Mouse (Mus musculus): ENCODE results near the gene Pogz. TPM values are rescaled to one million over a fixed set of nuclear protein-coding genes. Genes with fewer than 3 reads are reported as not detected.
"Not testable (repeated sequence)": the region's sequence is repeated elsewhere in the genome, so short reads cannot be mapped to it uniquely, and the experiment has no call there.

The Pogz gene
- polyA plus RNA-seq, 1 experiment: 4.9 TPM

DNA sequence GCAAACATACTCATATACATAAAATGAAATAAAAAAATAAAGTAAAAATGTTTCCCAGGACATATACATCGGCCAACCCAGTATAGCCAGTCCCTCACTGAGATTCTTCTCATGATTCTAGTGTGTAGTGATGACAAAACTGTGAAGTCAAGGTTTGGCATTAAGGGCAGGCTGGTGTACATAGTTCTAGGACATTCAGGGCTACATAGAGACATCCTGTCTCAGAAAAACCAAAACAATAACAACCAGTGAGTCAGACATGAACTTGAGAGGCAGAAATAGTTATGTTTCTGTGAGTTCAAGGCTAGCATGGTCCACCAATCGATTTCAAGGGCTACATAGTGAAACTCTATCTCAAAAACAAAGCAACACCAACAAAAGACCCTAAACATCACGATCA is 14.8 kb downstream of the Pogz start:
- H3K27ac ChIP-seq (replicated peaks; ENCODE audit: low read depth, low read length): no peak overlapping the region
- no peaks in the 10 kb centered on the region for H3K4me1 ChIP-seq (ENCODE audit: control insufficient read depth, insufficient read depth, insufficient read length, low read length)
- no peak overlapping the region for H3K4me3 ChIP-seq (ENCODE audit: insufficient read depth, low read depth, low read length)

DNA sequence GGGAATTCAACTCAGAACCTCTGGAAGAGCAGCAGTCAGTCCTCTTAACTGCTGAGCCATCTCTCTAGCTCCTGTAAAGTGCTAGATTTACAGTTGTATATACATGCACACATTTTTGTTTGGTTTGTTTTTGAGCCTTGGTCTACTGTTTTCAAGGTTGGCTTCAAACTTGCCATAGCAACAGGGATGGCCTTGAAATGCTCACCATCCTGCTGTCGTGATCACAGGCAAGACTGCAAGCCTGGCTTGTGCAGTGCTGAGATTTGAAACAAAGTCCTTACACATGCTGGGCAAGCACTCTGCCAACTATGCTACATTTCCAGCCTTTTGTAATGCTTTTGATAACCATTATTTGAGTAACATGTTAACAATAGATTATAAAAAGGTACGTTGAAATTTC is 22.1 kb downstream of the Pogz start:
- no peak overlapping the region for H3K4me3 ChIP-seq (ENCODE audit: insufficient read depth, low read depth, low read length)
- no peak overlapping the region for H3K27ac ChIP-seq (replicated peaks; ENCODE audit: low read depth, low read length)
- no peaks in the 10 kb centered on the region for H3K4me1 ChIP-seq (ENCODE audit: control insufficient read depth, insufficient read depth, insufficient read length, low read length)

DNA sequence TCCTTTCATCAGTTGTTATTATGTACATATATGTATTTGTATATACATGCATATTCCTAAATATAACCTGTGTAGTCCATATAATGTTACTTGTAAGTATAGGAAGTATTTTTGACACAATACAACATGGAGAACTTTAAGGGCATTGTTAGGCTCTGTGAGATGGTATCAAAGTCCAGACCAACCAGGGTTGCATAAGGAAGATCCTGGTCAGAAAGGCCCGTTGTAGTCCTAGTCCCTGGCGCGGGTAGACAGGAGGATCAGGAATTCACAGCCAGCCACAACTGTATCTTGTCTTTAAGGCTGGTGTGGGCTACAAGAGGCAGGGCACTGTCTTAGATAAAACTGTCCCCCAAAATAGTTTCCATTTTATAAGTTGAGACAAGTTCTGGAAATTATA is 31.6 kb downstream of the Pogz start:
- Histone ChIP-seq H3K4me3 (ENCODE audit: insufficient read depth, low read depth, low read length) (no peak overlapping the region), H3K4me1 (ENCODE audit: control insufficient read depth, insufficient read depth, insufficient read length, low read length) (no peaks in the 10 kb centered on the region), H3K27ac (replicated peaks; ENCODE audit: low read depth, low read length) (no peak overlapping the region)

DNA sequence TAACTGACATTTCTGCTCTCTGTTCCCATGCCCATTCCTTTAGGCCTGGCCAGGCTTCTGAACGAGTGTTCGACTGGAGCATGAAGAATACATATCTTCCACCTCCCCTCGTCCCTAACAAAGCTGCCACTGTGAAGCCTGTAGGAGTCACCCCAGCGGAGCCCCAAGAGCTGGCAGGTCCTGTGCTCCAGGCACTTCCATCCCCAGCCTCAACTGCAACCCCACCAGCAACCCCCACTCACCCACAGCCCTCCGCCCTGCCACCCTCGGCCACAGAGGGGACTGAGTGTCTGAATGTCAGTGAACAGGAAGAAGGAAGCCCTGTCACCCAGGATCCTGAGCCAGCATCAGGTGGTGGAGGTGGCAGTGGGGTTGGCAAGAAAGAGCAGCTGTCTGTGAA is 41.3 kb downstream of the Pogz start:
- Histone ChIP-seq H3K27ac (replicated peaks; ENCODE audit: low read depth, low read length) (no peak overlapping the region), H3K4me3 (ENCODE audit: insufficient read depth, low read depth, low read length) (no peak overlapping the region), H3K4me1 (ENCODE audit: control insufficient read depth, insufficient read depth, insufficient read length, low read length) (no peaks in the 10 kb centered on the region)

DNA sequence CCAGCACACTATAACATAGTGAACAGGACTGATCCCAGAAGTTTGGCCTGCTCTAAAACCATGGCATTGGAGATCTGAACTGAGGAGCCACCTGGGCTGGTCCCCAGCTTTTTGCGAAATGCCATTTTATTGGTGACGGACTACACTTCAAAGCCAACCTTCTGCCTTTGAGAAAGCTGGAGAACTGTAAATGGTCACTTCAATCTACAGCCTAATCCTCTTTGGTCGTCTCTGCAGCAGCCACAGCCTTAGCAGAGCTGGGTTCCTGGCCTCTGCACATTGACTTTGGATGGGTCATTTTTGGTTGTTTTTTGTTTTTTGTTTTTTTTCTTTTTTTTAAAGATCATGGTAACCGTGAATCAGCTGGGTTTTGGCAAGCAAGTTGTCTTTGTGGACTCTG is 44.5 kb downstream of the Pogz start:
- H3K4me3 ChIP-seq (ENCODE audit: insufficient read depth, low read depth, low read length): no peak overlapping the region
- peaks cover 5% of the 10 kb centered on the region; the same call in 1 of the 2 replicates for H3K4me1 ChIP-seq (ENCODE audit: control insufficient read depth, insufficient read depth, insufficient read length, low read length)
- no peak overlapping the region for H3K27ac ChIP-seq (replicated peaks; ENCODE audit: low read depth, low read length)

DNA sequence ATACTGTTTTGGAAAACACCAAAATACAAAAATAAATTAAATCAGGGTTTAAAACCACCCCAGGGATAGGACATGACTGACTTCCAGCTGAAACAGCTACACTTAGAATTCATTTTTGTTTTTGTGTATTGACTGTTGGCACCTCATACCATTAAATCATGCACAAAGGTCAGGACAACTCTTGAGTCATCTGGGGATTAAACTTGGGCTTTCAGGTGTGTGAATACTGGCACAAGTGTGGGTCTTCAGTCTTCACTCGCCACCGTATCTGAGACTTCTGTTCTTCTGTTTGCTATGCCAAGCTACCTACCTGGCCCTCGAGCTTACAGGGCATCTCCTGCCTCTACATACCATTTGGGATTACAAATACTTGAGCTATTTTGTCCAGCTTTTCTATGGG is 45.2 kb downstream of the Pogz start:
- Histone ChIP-seq H3K4me3 (ENCODE audit: insufficient read depth, low read depth, low read length) (no peak overlapping the region), H3K27ac (replicated peaks; ENCODE audit: low read depth, low read length) (no peak overlapping the region), H3K4me1 (ENCODE audit: control insufficient read depth, insufficient read depth, insufficient read length, low read length) (peaks cover 5% of the 10 kb centered on the region; the same call in 1 of the 2 replicates)

- H3K27ac ChIP-seq (replicated peaks; ENCODE audit: low read depth, low read length): peak within 1 kb of the TSS; percentile 70
- H3K4me3 ChIP-seq (ENCODE audit: insufficient read depth, low read depth, low read length): peak within 1 kb of the TSS; percentile 88
- peaks cover 5% of the 10 kb centered on the region; the same call in 1 of the 2 replicates for H3K4me1 ChIP-seq (ENCODE audit: control insufficient read depth, insufficient read depth, insufficient read length, low read length)
Observed at GRCm38 (mm10) chr3:94886316-94887224, 49.2 kb downstream of the Pogz start, which contains the start of gene Psmb4. TSS of gene Psmb4 (minus strand) at chr3:94886961.

- no peak overlapping the region for H3K27ac ChIP-seq (replicated peaks; ENCODE audit: low read depth, low read length)
Observed at GRCm38 (mm10) chr3:94888595-94888994, 51.2 kb downstream of the Pogz start.

DNA sequence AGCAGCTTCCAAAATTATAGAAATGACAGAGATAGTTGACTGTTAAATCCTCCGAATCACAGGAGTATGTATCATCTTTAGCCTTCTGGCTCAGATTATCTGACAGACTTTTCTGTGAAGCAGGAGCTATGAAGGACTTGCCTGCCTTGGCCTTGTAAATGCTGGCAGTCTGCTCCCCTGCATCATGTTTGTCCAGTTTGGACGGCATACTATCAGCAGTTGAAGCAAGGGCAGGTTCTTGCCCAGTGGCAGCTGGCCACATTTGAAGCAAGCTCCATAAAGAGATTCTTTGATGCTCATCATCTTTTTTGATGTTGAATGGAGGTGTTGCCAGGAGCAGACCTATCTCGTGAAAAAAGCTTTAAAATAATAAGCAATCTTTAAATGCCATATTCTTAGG is 56.7 kb downstream of the Pogz start:
- H3K4me3 ChIP-seq (ENCODE audit: insufficient read depth, low read depth, low read length): no peak overlapping the region

More at GRCm38 (mm10) chr3:94888595-94888994, 51.2 kb downstream of the Pogz start:
- H3K4me1 ChIP-seq (ENCODE audit: control insufficient read depth, insufficient read depth, insufficient read length, low read length): peaks cover 5% of the 10 kb centered on the region; the same call in 1 of the 2 replicates
- H3K4me3 ChIP-seq (ENCODE audit: insufficient read depth, low read depth, low read length): no peak overlapping the region

DNA sequence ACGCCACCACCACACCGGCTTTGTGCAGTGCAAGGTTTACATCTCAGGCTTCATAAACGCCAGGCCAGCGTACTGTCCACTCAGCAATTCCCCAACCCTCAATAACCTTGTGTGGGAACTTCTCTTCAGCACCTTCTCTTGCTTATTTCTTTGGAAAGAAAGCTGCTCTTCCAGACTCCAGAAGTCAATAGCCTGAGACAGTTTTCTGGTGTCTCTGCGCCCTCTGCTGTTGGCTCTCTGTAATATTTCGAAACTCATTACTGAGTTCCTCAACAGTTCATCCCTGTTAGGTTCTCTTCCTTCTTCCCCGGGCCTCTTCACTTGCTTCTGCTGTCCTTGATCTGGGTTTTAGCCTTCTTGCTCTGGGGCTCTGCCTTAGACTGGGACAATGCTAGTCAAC is 65.4 kb downstream of the Pogz start:
- Histone ChIP-seq H3K4me1 (ENCODE audit: control insufficient read depth, insufficient read depth, insufficient read length, low read length) (no peaks in the 10 kb centered on the region), H3K27ac (replicated peaks; ENCODE audit: low read depth, low read length) (no peak overlapping the region), H3K4me3 (ENCODE audit: insufficient read depth, low read depth, low read length) (no peak overlapping the region)

More for the DNA sequence above, 56.7 kb downstream of the Pogz start:
- Histone ChIP-seq H3K4me1 (ENCODE audit: control insufficient read depth, insufficient read depth, insufficient read length, low read length) (no peaks in the 10 kb centered on the region), H3K27ac (replicated peaks; ENCODE audit: low read depth, low read length) (no peak overlapping the region)

- not testable (repeated sequence) for H3K4me1 ChIP-seq (ENCODE audit: control insufficient read depth, insufficient read depth, insufficient read length, low read length); H3K27ac ChIP-seq (replicated peaks; ENCODE audit: low read depth, low read length); H3K4me3 ChIP-seq (ENCODE audit: insufficient read depth, low read depth, low read length)
Observed at GRCm38 (mm10) chr3:94904759-94905158, 67.4 kb downstream of the Pogz start.

GRCm38 (mm10) chr3:94906482-94906881 is 69.1 kb downstream of the Pogz start:
- no peak overlapping the region for H3K27ac ChIP-seq (replicated peaks; ENCODE audit: low read depth, low read length)
- no peaks in the 10 kb centered on the region for H3K4me1 ChIP-seq (ENCODE audit: control insufficient read depth, insufficient read depth, insufficient read length, low read length)
- no peak overlapping the region for H3K4me3 ChIP-seq (ENCODE audit: insufficient read depth, low read depth, low read length)

- no peak overlapping the region for H3K4me3 ChIP-seq (ENCODE audit: insufficient read depth, low read depth, low read length)
- no peaks in the 10 kb centered on the region for H3K4me1 ChIP-seq (ENCODE audit: control insufficient read depth, insufficient read depth, insufficient read length, low read length)
- no peak overlapping the region for H3K27ac ChIP-seq (replicated peaks; ENCODE audit: low read depth, low read length)
Observed at GRCm38 (mm10) chr3:94911050-94911693, 73.8 kb downstream of the Pogz start.

- H3K27ac ChIP-seq (replicated peaks; ENCODE audit: low read depth, low read length): no peak overlapping the region
- H3K4me1 ChIP-seq (ENCODE audit: control insufficient read depth, insufficient read depth, insufficient read length, low read length): no peaks in the 10 kb centered on the region
- no peak overlapping the region for H3K4me3 ChIP-seq (ENCODE audit: insufficient read depth, low read depth, low read length)
Observed at GRCm38 (mm10) chr3:94913801-94914200, 76.4 kb downstream of the Pogz start.

GRCm38 (mm10) chr3:94915903-94916741 is 78.8 kb downstream of the Pogz start:
- no peak overlapping the region for H3K4me3 ChIP-seq (ENCODE audit: insufficient read depth, low read depth, low read length)
- no peaks in the 10 kb centered on the region for H3K4me1 ChIP-seq (ENCODE audit: control insufficient read depth, insufficient read depth, insufficient read length, low read length)
- H3K27ac ChIP-seq (replicated peaks; ENCODE audit: low read depth, low read length): no peak overlapping the region
